Mouse (Mus musculus): Measurements from ENCODE around the gene Rhobtb1. TPM values are rescaled to one million over a fixed set of nuclear protein-coding genes. Genes with fewer than 3 reads are reported as not detected.

Gene Rhobtb1
- total and polyA plus RNA-seq, 2 experiments from 2014 or later, result 29.9 to 38.4 TPM

DNA sequence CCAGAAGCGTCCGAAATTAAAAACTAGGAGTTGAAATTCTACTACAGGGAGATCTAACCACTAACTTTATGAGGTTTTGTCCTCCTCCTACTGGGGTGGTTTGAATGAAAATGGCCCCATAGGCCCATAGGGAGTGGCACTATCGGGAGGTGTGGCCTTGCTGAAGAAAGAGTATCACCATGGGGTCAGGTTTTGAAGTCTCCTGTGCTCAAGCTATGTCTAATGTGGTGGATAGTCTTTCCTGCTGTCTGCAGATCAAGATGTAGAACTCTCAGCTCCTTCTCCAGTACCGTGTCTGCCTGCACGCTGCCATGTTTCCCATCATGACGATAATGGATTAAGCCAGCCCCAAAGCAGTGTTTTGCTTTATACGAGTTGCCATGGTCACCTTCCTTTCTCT is 173.6 kb downstream of the Rhobtb1 start:
- WGBS, result 92% methylated on average over 7 of the region's 7 CpGs
- no peak overlapping the region for H3K4me2 ChIP-seq (ENCODE audit: low read depth, low read length)
- H3K9me3 ChIP-seq (replicated peaks; ENCODE audit: control insufficient read depth, low read length), result no peaks in the 10 kb centered on the region
- H3K27ac ChIP-seq (ENCODE audit: low read depth), result no peak overlapping the region
- no peak for TF ChIP-seq CTCF (IDR thresholded peaks at IDR 0.05; ENCODE audit: low read depth)
- no peak for TF ChIP-seq EP300 (IDR thresholded peaks at IDR 0.05; ENCODE audit: low read depth)
- DNase-seq (ENCODE audit: low spot score) (no peak), ATAC-seq (ENCODE audit: insufficient read depth, low read depth) (no peak)
- no peak overlapping the region for H3K9ac ChIP-seq (replicated peaks; ENCODE audit: low read depth, low read length)
- H3K4me1 ChIP-seq (ENCODE audit: control insufficient read depth, insufficient read depth), result no peaks in the 10 kb centered on the region
- no peak overlapping the region for H3K4me3 ChIP-seq (ENCODE audit: low read depth, low read length)
- H3K36me3 ChIP-seq (replicated peaks; ENCODE audit: control insufficient read depth, insufficient read depth, low read length), result no peaks in the 10 kb centered on the region
- H3K27me3 ChIP-seq (ENCODE audit: control insufficient read depth, insufficient read depth, low read length), result no peaks in the 10 kb centered on the region

DNA sequence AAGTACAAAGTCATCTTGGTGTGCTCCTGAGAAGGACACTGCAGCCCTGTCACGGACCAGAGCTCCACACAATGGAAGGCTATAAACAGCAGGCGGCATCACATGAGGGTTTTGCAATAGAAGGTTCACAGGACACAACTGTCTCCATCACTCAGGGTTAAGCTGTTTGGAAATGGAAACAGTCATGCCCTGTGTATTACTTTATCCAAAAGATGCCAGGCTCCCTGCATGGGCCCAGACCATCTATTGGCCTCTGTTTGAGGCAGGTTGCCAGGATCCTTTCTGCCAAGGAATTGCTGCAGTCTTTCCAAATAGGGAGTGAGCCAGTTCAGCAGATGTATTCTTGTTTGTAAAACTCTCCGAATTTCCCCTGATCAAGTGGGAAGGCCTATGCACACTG is 175.2 kb downstream of the Rhobtb1 start:
- no peaks in the 10 kb centered on the region for H3K4me1 ChIP-seq (ENCODE audit: control insufficient read depth, insufficient read depth)
- no peak overlapping the region for H3K4me3 ChIP-seq (ENCODE audit: low read depth, low read length)
- H3K9ac ChIP-seq (replicated peaks; ENCODE audit: low read depth, low read length), result no peak overlapping the region
- no peaks in the 10 kb centered on the region for H3K27me3 ChIP-seq (ENCODE audit: control insufficient read depth, insufficient read depth, low read length)
- TF ChIP-seq CTCF (IDR thresholded peaks at IDR 0.05; ENCODE audit: low read depth), result no peak
- no peak for TF ChIP-seq EP300 (IDR thresholded peaks at IDR 0.05; ENCODE audit: low read depth)
- H3K4me2 ChIP-seq (ENCODE audit: low read depth, low read length), result no peak overlapping the region
- DNase-seq (ENCODE audit: low spot score), result no peak
- WGBS, result 76% methylated on average over 3 of the region's 3 CpGs
- ATAC-seq (ENCODE audit: insufficient read depth, low read depth), result no peak
- no peak overlapping the region for H3K27ac ChIP-seq (ENCODE audit: low read depth)
- H3K36me3 ChIP-seq (replicated peaks; ENCODE audit: control insufficient read depth, insufficient read depth, low read length), result no peaks in the 10 kb centered on the region
- H3K9me3 ChIP-seq (replicated peaks; ENCODE audit: control insufficient read depth, low read length), result no peaks in the 10 kb centered on the region

DNA sequence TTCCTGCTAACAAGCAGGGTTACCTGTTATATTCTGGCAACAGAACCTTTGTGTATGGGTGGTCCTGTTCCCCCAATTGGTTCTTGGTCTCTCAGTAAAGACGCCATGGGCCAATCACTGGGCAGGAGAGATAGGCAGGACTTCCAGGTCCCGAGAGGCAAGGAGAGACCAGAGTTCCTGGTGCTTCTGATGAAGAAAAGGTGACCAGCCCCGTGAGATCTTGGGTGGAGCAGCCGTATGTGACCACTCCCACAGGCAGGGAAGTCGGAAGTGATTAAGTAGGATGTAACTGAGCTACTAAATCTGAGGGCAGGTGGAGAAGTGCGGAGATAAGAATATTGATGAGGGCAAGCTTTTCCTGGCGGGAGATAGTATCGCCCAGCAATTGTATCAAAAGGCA is 176.1 kb downstream of the Rhobtb1 start:
- Histone ChIP-seq H3K4me2 (ENCODE audit: low read depth, low read length) (no peak overlapping the region), H3K4me1 (ENCODE audit: control insufficient read depth, insufficient read depth) (no peaks in the 10 kb centered on the region), H3K9me3 (replicated peaks; ENCODE audit: control insufficient read depth, low read length) (no peaks in the 10 kb centered on the region), H3K27ac (ENCODE audit: low read depth) (no peak overlapping the region), H3K27me3 (ENCODE audit: control insufficient read depth, insufficient read depth, low read length) (no peaks in the 10 kb centered on the region), H3K4me3 (ENCODE audit: low read depth, low read length) (no peak overlapping the region), H3K36me3 (replicated peaks; ENCODE audit: control insufficient read depth, insufficient read depth, low read length) (no peaks in the 10 kb centered on the region), H3K9ac (replicated peaks; ENCODE audit: low read depth, low read length) (no peak overlapping the region)
- 57% methylated on average over 8 of the region's 8 CpGs for WGBS
- no peak for DNase-seq (ENCODE audit: low spot score)
- no peak for TF ChIP-seq CTCF (IDR thresholded peaks at IDR 0.05; ENCODE audit: low read depth)
- TF ChIP-seq EP300 (IDR thresholded peaks at IDR 0.05; ENCODE audit: low read depth), result no peak
- ATAC-seq (ENCODE audit: insufficient read depth, low read depth), result no peak

DNA sequence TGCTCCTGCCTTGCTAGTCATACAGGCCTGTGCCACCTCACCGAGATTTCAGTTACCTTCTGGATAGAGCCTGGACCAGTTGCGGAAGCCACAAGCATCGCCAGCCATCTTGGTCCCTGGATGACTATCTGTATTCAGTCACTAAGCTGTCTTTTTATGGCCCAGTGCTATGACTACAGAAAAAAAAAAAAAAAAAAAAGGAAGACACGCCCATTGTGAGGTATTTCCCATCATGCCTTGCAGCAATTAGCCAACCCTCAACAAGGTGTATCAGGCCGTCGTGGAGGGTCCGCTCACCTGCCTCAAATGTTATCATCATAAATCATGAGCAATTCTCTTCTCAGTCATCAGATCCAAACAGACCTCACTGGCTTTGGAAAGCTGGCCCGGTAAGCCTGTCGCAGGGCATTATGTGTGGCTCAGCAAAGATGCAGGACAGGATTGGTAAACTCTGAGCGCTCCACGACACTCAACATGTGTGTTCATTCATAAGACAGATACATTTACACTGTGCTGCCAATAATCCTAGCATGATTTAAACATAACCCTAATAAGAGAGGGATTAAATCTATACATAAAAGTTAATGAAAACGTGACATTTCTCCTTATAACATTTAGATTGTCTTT is 176.9 kb downstream of the Rhobtb1 start:
- Histone ChIP-seq H3K4me3 (ENCODE audit: low read depth, low read length) (no peak overlapping the region), H3K9ac (replicated peaks; ENCODE audit: low read depth, low read length) (no peak overlapping the region), H3K27ac (ENCODE audit: low read depth) (no peak overlapping the region), H3K9me3 (replicated peaks; ENCODE audit: control insufficient read depth, low read length) (no peaks in the 10 kb centered on the region), H3K4me2 (ENCODE audit: low read depth, low read length) (no peak overlapping the region), H3K4me1 (ENCODE audit: control insufficient read depth, insufficient read depth) (no peaks in the 10 kb centered on the region), H3K27me3 (ENCODE audit: control insufficient read depth, insufficient read depth, low read length) (no peaks in the 10 kb centered on the region), H3K36me3 (replicated peaks; ENCODE audit: control insufficient read depth, insufficient read depth, low read length) (no peaks in the 10 kb centered on the region)
- no peak for ATAC-seq (ENCODE audit: insufficient read depth, low read depth)
- TF ChIP-seq CTCF (IDR thresholded peaks at IDR 0.05; ENCODE audit: low read depth) (no peak), EP300 (IDR thresholded peaks at IDR 0.05; ENCODE audit: low read depth) (no peak)
- DNase-seq (ENCODE audit: low spot score), result no peak
- WGBS, result 89% methylated on average over 12 of the region's 12 CpGs

DNA sequence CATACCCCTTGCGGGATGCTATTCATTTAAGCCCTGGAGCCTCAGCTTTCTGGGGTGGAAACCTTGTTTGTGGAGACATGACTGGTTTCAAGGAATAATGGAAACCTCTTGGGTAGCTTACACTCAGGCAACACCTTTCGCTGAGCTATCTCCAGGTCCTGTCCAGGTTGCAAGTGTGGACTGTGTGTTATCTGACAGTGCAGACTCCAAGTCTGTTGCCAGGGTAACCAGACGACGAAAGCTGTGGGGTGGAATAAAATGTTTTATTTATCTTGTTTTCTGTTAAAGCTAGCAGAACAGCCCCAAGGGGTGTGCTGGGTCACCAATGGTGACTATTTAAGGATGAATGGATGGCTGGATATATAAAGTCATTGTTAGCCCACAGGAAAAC is 177.4 kb downstream of the Rhobtb1 start:
- Histone ChIP-seq H3K4me3 (ENCODE audit: low read depth, low read length) (no peak overlapping the region), H3K9me3 (replicated peaks; ENCODE audit: control insufficient read depth, low read length) (no peaks in the 10 kb centered on the region), H3K36me3 (replicated peaks; ENCODE audit: control insufficient read depth, insufficient read depth, low read length) (no peaks in the 10 kb centered on the region), H3K27me3 (ENCODE audit: control insufficient read depth, insufficient read depth, low read length) (no peaks in the 10 kb centered on the region), H3K27ac (ENCODE audit: low read depth) (no peak overlapping the region), H3K9ac (replicated peaks; ENCODE audit: low read depth, low read length) (no peak overlapping the region), H3K4me2 (ENCODE audit: low read depth, low read length) (no peak overlapping the region), H3K4me1 (ENCODE audit: control insufficient read depth, insufficient read depth) (no peaks in the 10 kb centered on the region)
- no peak for ATAC-seq (ENCODE audit: insufficient read depth, low read depth)
- no peak for DNase-seq (ENCODE audit: low spot score)
- 68% methylated on average over 4 of the region's 4 CpGs for WGBS
- no peak for TF ChIP-seq EP300 (IDR thresholded peaks at IDR 0.05; ENCODE audit: low read depth)
- no peak for TF ChIP-seq CTCF (IDR thresholded peaks at IDR 0.05; ENCODE audit: low read depth)

DNA sequence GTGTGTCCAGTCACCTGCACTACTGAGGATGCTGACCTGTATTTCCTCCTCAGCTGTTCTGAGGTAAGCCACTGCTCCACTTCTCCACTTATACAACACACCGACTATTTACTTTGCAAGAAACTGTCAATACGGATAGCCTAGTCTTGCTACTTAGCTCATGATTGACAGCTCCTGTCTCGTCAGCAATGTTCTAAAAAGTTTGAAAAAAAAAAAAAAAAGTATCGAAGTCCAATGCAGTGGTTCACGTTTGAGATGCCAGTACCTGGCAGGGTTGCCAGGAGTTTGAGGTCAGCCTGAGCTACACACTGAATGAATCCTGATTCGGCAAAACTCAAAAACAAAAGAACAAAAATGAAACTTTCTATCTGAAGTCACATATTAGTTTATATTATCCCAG is 180.0 kb downstream of the Rhobtb1 start:
- ATAC-seq (ENCODE audit: insufficient read depth, low read depth) (no peak), DNase-seq (ENCODE audit: low spot score) (no peak)
- TF ChIP-seq EP300 (IDR thresholded peaks at IDR 0.05; ENCODE audit: low read depth) (no peak), CTCF (IDR thresholded peaks at IDR 0.05; ENCODE audit: low read depth) (no peak)
- Histone ChIP-seq H3K9me3 (replicated peaks; ENCODE audit: control insufficient read depth, low read length) (no peaks in the 10 kb centered on the region), H3K4me1 (ENCODE audit: control insufficient read depth, insufficient read depth) (no peaks in the 10 kb centered on the region), H3K9ac (replicated peaks; ENCODE audit: low read depth, low read length) (no peak overlapping the region), H3K4me2 (ENCODE audit: low read depth, low read length) (no peak overlapping the region), H3K27me3 (ENCODE audit: control insufficient read depth, insufficient read depth, low read length) (no peaks in the 10 kb centered on the region), H3K36me3 (replicated peaks; ENCODE audit: control insufficient read depth, insufficient read depth, low read length) (peaks cover 17% of the 10 kb centered on the region), H3K27ac (ENCODE audit: low read depth) (no peak overlapping the region), H3K4me3 (ENCODE audit: low read depth, low read length) (no peak overlapping the region)
- WGBS, result 86% methylated on average over 6 of the region's 6 CpGs
